In genomic region chr4:83210437-83210836, GRCm38 (mm10) we compare ENCODE assay signal across 26 mouse cellular contexts.
A peak's percentile ranks its signal among the peaks of the same experiment; 100 is the strongest.
DNase-seq lines count a peak whose midpoint lies in the region; ATAC-seq and TF ChIP-seq lines count a peak whose summit lies in the region.
"Had no signal": no experiment of that assay in that cellular context is flagged by ENCODE, and none has a peak within 500 bp of the region (broad histone marks: within the 10 kb centered on the region; RNA-seq: fewer than 3 reads in every experiment).

No protein-coding gene starts in this region.

- no peak for ATAC-seq in midbrain, postnatal 0 days (ENCODE audit: low FRiP score)
- no peak for ATAC-seq in midbrain, embryonic 16.5 days
- ATAC-seq: forebrain, embryonic 15.5 days; Patski had no signal

- no peaks in the 10 kb centered on the region for H3K27me3 ChIP-seq in midbrain, postnatal 0 days (ENCODE audit: insufficient read depth, low read length)
- H3K27me3 ChIP-seq in midbrain, embryonic 16.5 days (ENCODE audit: control insufficient read depth, insufficient read depth, low read depth, low read length): no peaks in the 10 kb centered on the region
- H3K27me3 ChIP-seq: CH12.LX; embryonic facial prominence, embryonic 13.5 days; forebrain, embryonic 12.5 days; forebrain, embryonic 15.5 days; hindbrain, embryonic 12.5 days; hindbrain, embryonic 15.5 days; Patski had no signal

- no peak for TF ChIP-seq CTCF in midbrain, postnatal 0 days (IDR thresholded peaks at IDR 0.05)

- peak; percentile 61 for DNase-seq in cerebellum, adult 11-12 months
- DNase-seq in cerebellum, postnatal 4 days (ENCODE audit: low spot score in 2 of 2): no peak
- peak; percentile 19 for DNase-seq in midbrain, postnatal 0 days (ENCODE audit: low spot score)
- peak; percentile 77 for DNase-seq in cerebellum, adult 9-10 months
- peak; percentile 25 to 28 for DNase-seq in cerebellum, postnatal 25 days
- no peak for DNase-seq in thymus, adult 18-20 months
- no peak for DNase-seq in spleen, postnatal 36 days (ENCODE audit: low spot score in 2 of 2)
- DNase-seq: adrenal gland, postnatal 10 days; adrenal gland, postnatal 36 days; B cell, adult 2 months; embryo, embryonic 11 days; gastrocnemius, postnatal 25 days; heart, adult 2 months; kidney, adult 11 months had no signal

- H3K36me3 ChIP-seq in midbrain, postnatal 0 days (ENCODE audit: insufficient read depth, low read length): no peaks in the 10 kb centered on the region
- H3K36me3 ChIP-seq in midbrain, embryonic 16.5 days (ENCODE audit: control insufficient read depth, insufficient read depth, low read length): no peaks in the 10 kb centered on the region
- H3K36me3 ChIP-seq: embryonic facial prominence, embryonic 10.5 days; embryonic facial prominence, embryonic 13.5 days; forebrain, embryonic 12.5 days; forebrain, embryonic 15.5 days; G1E; hindbrain, embryonic 12.5 days; hindbrain, embryonic 15.5 days had no signal

- no peak overlapping the region for H3K4me2 ChIP-seq in midbrain, postnatal 0 days (ENCODE audit: low read depth, low read length, poor library complexity, severe bottlenecking)
- no peak overlapping the region for H3K4me2 ChIP-seq in midbrain, embryonic 16.5 days (ENCODE audit: low read length)
- H3K4me2 ChIP-seq: embryonic facial prominence, embryonic 13.5 days; forebrain, embryonic 12.5 days; forebrain, embryonic 15.5 days; heart, embryonic 11.5 days; hindbrain, embryonic 12.5 days; hindbrain, embryonic 15.5 days had no signal

- WGBS in midbrain, postnatal 0 days: 74% methylated on average over 6 of the region's 6 CpGs
- whole genome bisulfite sequencing in midbrain, embryonic 16.5 days: 71% methylated on average over 6 of the region's 6 CpGs

- H3K4me3 ChIP-seq in midbrain, postnatal 0 days (ENCODE audit: low read depth, low read length): no peak overlapping the region
- no peak overlapping the region for H3K4me3 ChIP-seq in midbrain, embryonic 16.5 days (ENCODE audit: low read depth, low read length)
- H3K4me3 ChIP-seq: embryonic facial prominence, embryonic 10.5 days; embryonic facial prominence, embryonic 13.5 days; erythroblast, embryonic 14.5 days; forebrain, embryonic 12.5 days; forebrain, embryonic 15.5 days; heart, adult 2 months; hindbrain, embryonic 12.5 days; hindbrain, embryonic 15.5 days had no signal

- H3K27ac ChIP-seq in midbrain, postnatal 0 days (ENCODE audit: low read depth, low read length): no peak overlapping the region
- H3K27ac ChIP-seq in midbrain, embryonic 16.5 days (ENCODE audit: low read length): no peak overlapping the region
- H3K27ac ChIP-seq: embryonic facial prominence, embryonic 10.5 days; embryonic facial prominence, embryonic 13.5 days; forebrain, embryonic 12.5 days; forebrain, embryonic 15.5 days; heart, adult 2 months; hindbrain, embryonic 12.5 days; hindbrain, embryonic 15.5 days had no signal

- H3K9ac ChIP-seq in midbrain, postnatal 0 days (replicated peaks; ENCODE audit: low read length, poor library complexity, severe bottlenecking): no peak overlapping the region
- no peak overlapping the region for H3K9ac ChIP-seq in midbrain, embryonic 16.5 days (ENCODE audit: low read depth, low read length)
- H3K9ac ChIP-seq: embryonic facial prominence, embryonic 13.5 days; forebrain, embryonic 12.5 days; forebrain, embryonic 15.5 days; hindbrain, embryonic 12.5 days; hindbrain, embryonic 15.5 days had no signal

- no peaks in the 10 kb centered on the region for H3K9me3 ChIP-seq in midbrain, postnatal 0 days (ENCODE audit: low read length)
- H3K9me3 ChIP-seq in midbrain, embryonic 16.5 days (replicated peaks; ENCODE audit: control insufficient read depth, low read length, poor library complexity, severe bottlenecking): no peaks in the 10 kb centered on the region
- H3K9me3 ChIP-seq: embryonic facial prominence, embryonic 10.5 days; embryonic facial prominence, embryonic 13.5 days; forebrain, embryonic 12.5 days; forebrain, embryonic 15.5 days; hindbrain, embryonic 12.5 days; hindbrain, embryonic 15.5 days had no signal

- no peaks in the 10 kb centered on the region for H3K4me1 ChIP-seq in midbrain, postnatal 0 days (ENCODE audit: insufficient read depth, low read length)
- peaks cover 22% of the 10 kb centered on the region for H3K4me1 ChIP-seq in midbrain, embryonic 16.5 days (ENCODE audit: control insufficient read depth, insufficient read depth, low read length)

Comparison
In these comparisons a context has a peak if more than half of its experiments do, and no peak if none do; other contexts are left out.
1. DNase-seq: peak in cerebellum, adult 11-12 months (single experiment), midbrain, postnatal 0 days (single experiment), cerebellum, adult 9-10 months (single experiment) and cerebellum, postnatal 25 days (2 of 2); none in cerebellum, postnatal 4 days (0 of 2), thymus, adult 18-20 months (0 of 2) and spleen, postnatal 36 days (0 of 2).